Mouse (Mus musculus): ENCODE results near the gene Psors1c2. TPM values are rescaled to one million over a fixed set of nuclear protein-coding genes. Genes with fewer than 3 reads are reported as not detected.
A peak's percentile ranks its signal among the peaks of the same experiment; 100 is the strongest.

Psors1c2 gene
- polyA plus RNA-seq, 1 experiment, result 0.15 TPM

- Histone ChIP-seq H3K4me3 (ENCODE audit: low read depth, low read length) (no peak overlapping the region), H3K27ac (ENCODE audit: insufficient read depth, low read depth, low read length) (no peak overlapping the region), H3K27me3 (ENCODE audit: control insufficient read depth, insufficient read depth, low read length) (no peaks in the 10 kb centered on the region), H3K4me1 (ENCODE audit: control insufficient read depth, insufficient read depth, insufficient read length, low read length) (0 out of 2 replicates have a peak, but pooled peaks cover 4% of the 10 kb centered on the region), H3K36me3 (ENCODE audit: control insufficient read depth, insufficient read depth, low read length) (no peaks in the 10 kb centered on the region)
- TF ChIP-seq POLR2A (IDR thresholded peaks at IDR 0.05; ENCODE audit: low read depth, low read length), result no peak
- TF ChIP-seq CTCF (IDR thresholded peaks at IDR 0.05; ENCODE audit: extremely low read depth, insufficient read length, insufficient replicate concordance, low read depth, low read length), result no peak
- 63% methylated on average over 10 of the region's 10 CpGs for WGBS
These were observed 6.5 kb downstream of the Psors1c2 start for GRCm38 (mm10) chr17:35539540-35539939.

- 59% methylated on average over 15 of the region's 15 CpGs for WGBS
- Histone ChIP-seq H3K4me1 (ENCODE audit: control insufficient read depth, insufficient read depth, insufficient read length, low read length) (0 out of 2 replicates have a peak, but pooled peaks cover 4% of the 10 kb centered on the region), H3K27ac (ENCODE audit: insufficient read depth, low read depth, low read length) (no peak overlapping the region), H3K36me3 (ENCODE audit: control insufficient read depth, insufficient read depth, low read length) (no peaks in the 10 kb centered on the region), H3K27me3 (ENCODE audit: control insufficient read depth, insufficient read depth, low read length) (no peaks in the 10 kb centered on the region), H3K4me3 (ENCODE audit: low read depth, low read length) (no peak overlapping the region)
- TF ChIP-seq CTCF (IDR thresholded peaks at IDR 0.05; ENCODE audit: extremely low read depth, insufficient read length, insufficient replicate concordance, low read depth, low read length) (no peak), POLR2A (IDR thresholded peaks at IDR 0.05; ENCODE audit: low read depth, low read length) (no peak)
These were observed 9.9 kb downstream of the Psors1c2 start for GRCm38 (mm10) chr17:35542761-35543411.

- Histone ChIP-seq H3K27me3 (ENCODE audit: control insufficient read depth, insufficient read depth, low read length) (no peaks in the 10 kb centered on the region), H3K4me3 (ENCODE audit: low read depth, low read length) (no peak overlapping the region), H3K27ac (ENCODE audit: insufficient read depth, low read depth, low read length) (no peak overlapping the region), H3K36me3 (ENCODE audit: control insufficient read depth, insufficient read depth, low read length) (no peaks in the 10 kb centered on the region), H3K4me1 (ENCODE audit: control insufficient read depth, insufficient read depth, insufficient read length, low read length) (0 out of 2 replicates have a peak, but pooled peaks cover 2% of the 10 kb centered on the region)
- 49% methylated on average over 14 of the region's 14 CpGs for WGBS
- TF ChIP-seq CTCF (IDR thresholded peaks at IDR 0.05; ENCODE audit: extremely low read depth, insufficient read length, insufficient replicate concordance, low read depth, low read length) (no peak), POLR2A (IDR thresholded peaks at IDR 0.05; ENCODE audit: low read depth, low read length) (no peak)
These were observed 10.4 kb downstream of the Psors1c2 start for GRCm38 (mm10) chr17:35543412-35543861.

GRCm38 (mm10) chr17:35544001-35544400, 11.0 kb downstream of the Psors1c2 start:
- no peak overlapping the region for H3K27ac ChIP-seq (ENCODE audit: insufficient read depth, low read depth, low read length)
- H3K4me1 ChIP-seq (ENCODE audit: control insufficient read depth, insufficient read depth, insufficient read length, low read length), result 0 out of 2 replicates have a peak, but pooled peaks cover 2% of the 10 kb centered on the region
- H3K27me3 ChIP-seq (ENCODE audit: control insufficient read depth, insufficient read depth, low read length), result no peaks in the 10 kb centered on the region
- H3K4me3 ChIP-seq (ENCODE audit: low read depth, low read length), result no peak overlapping the region
- TF ChIP-seq POLR2A (IDR thresholded peaks at IDR 0.05; ENCODE audit: low read depth, low read length) (no peak), CTCF (IDR thresholded peaks at IDR 0.05; ENCODE audit: extremely low read depth, insufficient read length, insufficient replicate concordance, low read depth, low read length) (no peak)
- WGBS, result 64% methylated on average over 6 of the region's 6 CpGs
- H3K36me3 ChIP-seq (ENCODE audit: control insufficient read depth, insufficient read depth, low read length), result no peaks in the 10 kb centered on the region

- Histone ChIP-seq H3K4me1 (ENCODE audit: control insufficient read depth, insufficient read depth, insufficient read length, low read length) (0 out of 2 replicates have a peak, but pooled peaks cover 2% of the 10 kb centered on the region), H3K4me3 (ENCODE audit: low read depth, low read length) (no peak overlapping the region), H3K36me3 (ENCODE audit: control insufficient read depth, insufficient read depth, low read length) (no peaks in the 10 kb centered on the region), H3K27me3 (ENCODE audit: control insufficient read depth, insufficient read depth, low read length) (no peaks in the 10 kb centered on the region), H3K27ac (ENCODE audit: insufficient read depth, low read depth, low read length) (no peak overlapping the region)
- TF ChIP-seq POLR2A (IDR thresholded peaks at IDR 0.05; ENCODE audit: low read depth, low read length) (no peak), CTCF (IDR thresholded peaks at IDR 0.05; ENCODE audit: extremely low read depth, insufficient read length, insufficient replicate concordance, low read depth, low read length) (peak; percentile 90; the same call in 1 of the 2 replicates)
- 30% methylated on average over 6 of the region's 6 CpGs for WGBS
These were observed 11.7 kb downstream of the Psors1c2 start for GRCm38 (mm10) chr17:35544680-35545079.

- H3K27me3 ChIP-seq (ENCODE audit: control insufficient read depth, insufficient read depth, low read length), result no peaks in the 10 kb centered on the region
- TF ChIP-seq CTCF (IDR thresholded peaks at IDR 0.05; ENCODE audit: extremely low read depth, insufficient read length, insufficient replicate concordance, low read depth, low read length) (no peak), POLR2A (IDR thresholded peaks at IDR 0.05; ENCODE audit: low read depth, low read length) (no peak)
- WGBS, result 71% methylated on average over 2 of the region's 2 CpGs
- H3K27ac ChIP-seq (ENCODE audit: insufficient read depth, low read depth, low read length), result no peak overlapping the region
- H3K36me3 ChIP-seq (ENCODE audit: control insufficient read depth, insufficient read depth, low read length), result no peaks in the 10 kb centered on the region
- peaks cover 7% of the 10 kb centered on the region for H3K4me1 ChIP-seq (ENCODE audit: control insufficient read depth, insufficient read depth, insufficient read length, low read length)
- H3K4me3 ChIP-seq (ENCODE audit: low read depth, low read length), result no peak overlapping the region
These were observed 14.5 kb downstream of the Psors1c2 start for GRCm38 (mm10) chr17:35547465-35547864.

GRCm38 (mm10) chr17:35548636-35549035, 15.6 kb downstream of the Psors1c2 start:
- peaks cover 5% of the 10 kb centered on the region for H3K4me1 ChIP-seq (ENCODE audit: control insufficient read depth, insufficient read depth, insufficient read length, low read length)

More at GRCm38 (mm10) chr17:35548636-35549035, 15.6 kb downstream of the Psors1c2 start:
- Histone ChIP-seq H3K27ac (ENCODE audit: insufficient read depth, low read depth, low read length) (0 out of 2 replicates have a peak overlapping the region, but pooled peaks have one; percentile 4), H3K27me3 (ENCODE audit: control insufficient read depth, insufficient read depth, low read length) (no peaks in the 10 kb centered on the region), H3K36me3 (ENCODE audit: control insufficient read depth, insufficient read depth, low read length) (no peaks in the 10 kb centered on the region), H3K4me3 (ENCODE audit: low read depth, low read length) (no peak overlapping the region)
- TF ChIP-seq POLR2A (IDR thresholded peaks at IDR 0.05; ENCODE audit: low read depth, low read length) (no peak), CTCF (IDR thresholded peaks at IDR 0.05; ENCODE audit: extremely low read depth, insufficient read length, insufficient replicate concordance, low read depth, low read length) (no peak)
- 43% methylated on average over 5 of the region's 5 CpGs for WGBS
